Mouse (Mus musculus): ENCODE data around the gene Fam20a. TPM values are rescaled to one million over a fixed set of nuclear protein-coding genes. Genes with fewer than 3 reads are reported as not detected.
"Not testable (repeated sequence)": the region's sequence is repeated elsewhere in the genome, so short reads cannot be mapped to it uniquely, and the experiment has no call there.

Fam20a gene
- polyA plus RNA-seq, 1 experiment from 2014 or later: 2.1 TPM

GRCm38 (mm10) chr11:109660526-109660925 lies 61.6 kb downstream of the Fam20a start:
- peaks cover 74% of the 10 kb centered on the region for H3K36me3 ChIP-seq
- WGBS: 95% methylated on average over 8 of the region's 8 CpGs

GRCm38 (mm10) chr11:109656232-109656631 lies 65.8 kb downstream of the Fam20a start:
- H3K4me1 ChIP-seq (replicated peaks): peaks cover 31% of the 10 kb centered on the region
- no peaks in the 10 kb centered on the region for H3K9me3 ChIP-seq
- H3K4me2 ChIP-seq (replicated peaks): no peak overlapping the region
- H3K9ac ChIP-seq (replicated peaks): no peak overlapping the region
- 93% methylated on average over 7 of the region's 7 CpGs for WGBS
- no peak overlapping the region for H3K27ac ChIP-seq
- ATAC-seq: no peak
- H3K4me3 ChIP-seq (replicated peaks): no peak overlapping the region
- H3K36me3 ChIP-seq: peaks cover 58% of the 10 kb centered on the region
- no peaks in the 10 kb centered on the region for H3K27me3 ChIP-seq

More at GRCm38 (mm10) chr11:109660526-109660925, 61.6 kb downstream of the Fam20a start:
- H3K9ac ChIP-seq (replicated peaks); H3K27me3 ChIP-seq; H3K4me2 ChIP-seq (replicated peaks); ATAC-seq; H3K4me3 ChIP-seq (replicated peaks); H3K27ac ChIP-seq; H3K9me3 ChIP-seq; H3K4me1 ChIP-seq (replicated peaks): not testable (repeated sequence)

- Histone ChIP-seq H3K9ac (replicated peaks) (no peak overlapping the region), H3K36me3 (peaks cover 43% of the 10 kb centered on the region), H3K9me3 (no peaks in the 10 kb centered on the region), H3K4me2 (replicated peaks) (no peak overlapping the region), H3K27me3 (no peaks in the 10 kb centered on the region), H3K27ac (no peak overlapping the region), H3K4me1 (replicated peaks) (peaks cover 36% of the 10 kb centered on the region), H3K4me3 (replicated peaks) (no peak overlapping the region)
- WGBS: 93% methylated on average over 6 of the region's 6 CpGs
- ATAC-seq: no peak
Measured at GRCm38 (mm10) chr11:109654581-109654980, 67.5 kb downstream of the Fam20a start.

- H3K4me2 ChIP-seq (replicated peaks): peak overlapping the region; percentile 88
- H3K27me3 ChIP-seq: no peaks in the 10 kb centered on the region
- H3K9ac ChIP-seq (replicated peaks): peak overlapping the region; percentile 97
- H3K4me1 ChIP-seq (replicated peaks): peaks cover 49% of the 10 kb centered on the region
- H3K9me3 ChIP-seq: no peaks in the 10 kb centered on the region
- ATAC-seq: no peak
- 73% methylated on average over 8 of the region's 8 CpGs for WGBS
- 0 out of 2 replicates have a peak overlapping the region, but pooled peaks have one; percentile 5 for H3K27ac ChIP-seq
- H3K4me3 ChIP-seq (replicated peaks): peak overlapping the region; percentile 97
- peaks cover 38% of the 10 kb centered on the region for H3K36me3 ChIP-seq
Measured at GRCm38 (mm10) chr11:109653201-109653600, 68.9 kb downstream of the Fam20a start.

- Histone ChIP-seq H3K4me1 (replicated peaks) (peaks cover 54% of the 10 kb centered on the region), H3K9me3 (no peaks in the 10 kb centered on the region), H3K27me3 (no peaks in the 10 kb centered on the region), H3K36me3 (peaks cover 38% of the 10 kb centered on the region), H3K4me3 (replicated peaks) (peak overlapping the region; percentile 97), H3K27ac (no peak overlapping the region), H3K4me2 (replicated peaks) (peak overlapping the region; percentile 88), H3K9ac (replicated peaks) (peak overlapping the region; percentile 97)
- no peak for ATAC-seq
- 56% methylated on average over 6 of the region's 6 CpGs for WGBS
Measured at GRCm38 (mm10) chr11:109652505-109652904, 69.6 kb downstream of the Fam20a start.

GRCm38 (mm10) chr11:109651566-109652024 lies 70.5 kb downstream of the Fam20a start:
- Histone ChIP-seq H3K27me3 (no peaks in the 10 kb centered on the region), H3K4me1 (replicated peaks) (peaks cover 50% of the 10 kb centered on the region), H3K4me3 (replicated peaks) (peak overlapping the region; percentile 97), H3K9ac (replicated peaks) (peak overlapping the region; percentile 97), H3K27ac (peak overlapping the region; percentile 98), H3K36me3 (peaks cover 31% of the 10 kb centered on the region), H3K9me3 (no peaks in the 10 kb centered on the region), H3K4me2 (replicated peaks) (peak overlapping the region; percentile 88)
- under 1% methylated on average over 21 of the region's 21 CpGs for WGBS
- ATAC-seq: 0 out of 2 replicates have a peak, but pooled peaks have one; percentile 0

- peak overlapping the region; percentile 88 for H3K4me2 ChIP-seq (replicated peaks)
- H3K9ac ChIP-seq (replicated peaks): peak overlapping the region; percentile 97
- no peaks in the 10 kb centered on the region for H3K9me3 ChIP-seq
- peaks cover 49% of the 10 kb centered on the region for H3K4me1 ChIP-seq (replicated peaks)
- peaks cover 26% of the 10 kb centered on the region for H3K36me3 ChIP-seq
- 1% methylated on average over 85 of the region's 90 CpGs for WGBS
- peak overlapping the region; percentile 97 for H3K4me3 ChIP-seq (replicated peaks)
- ATAC-seq: peak; percentile 95
- H3K27ac ChIP-seq: peak overlapping the region; percentile 98
- no peaks in the 10 kb centered on the region for H3K27me3 ChIP-seq
Measured at GRCm38 (mm10) chr11:109650788-109651565, 71.1 kb downstream of the Fam20a start.

GRCm38 (mm10) chr11:109649975-109650701 lies 71.9 kb downstream of the Fam20a start:
- peaks cover 18% of the 10 kb centered on the region for H3K36me3 ChIP-seq
- peak overlapping the region; percentile 88 for H3K4me2 ChIP-seq (replicated peaks)
- peak; percentile 87 for ATAC-seq
- no peaks in the 10 kb centered on the region for H3K27me3 ChIP-seq
- H3K27ac ChIP-seq: peak overlapping the region; percentile 98
- no peaks in the 10 kb centered on the region for H3K9me3 ChIP-seq
- peak overlapping the region; percentile 97 for H3K9ac ChIP-seq (replicated peaks)
- 1% methylated on average over 31 of the region's 31 CpGs for WGBS
- H3K4me1 ChIP-seq (replicated peaks): peaks cover 49% of the 10 kb centered on the region
- peak overlapping the region; percentile 97 for H3K4me3 ChIP-seq (replicated peaks)

- peak within 1 kb of the TSS; percentile 98 for H3K27ac ChIP-seq
- no peaks in the 10 kb centered on the region for H3K27me3 ChIP-seq
- H3K9me3 ChIP-seq: no peaks in the 10 kb centered on the region
- H3K4me3 ChIP-seq (replicated peaks): peak within 1 kb of the TSS; percentile 97
- H3K4me1 ChIP-seq (replicated peaks): peaks cover 49% of the 10 kb centered on the region
- no peak for ATAC-seq
- peak within 1 kb of the TSS; percentile 88 for H3K4me2 ChIP-seq (replicated peaks)
- H3K9ac ChIP-seq (replicated peaks): peak within 1 kb of the TSS; percentile 97
- WGBS: 31% methylated on average over 8 of the region's 8 CpGs
- H3K36me3 ChIP-seq: peaks cover 11% of the 10 kb centered on the region
Measured at GRCm38 (mm10) chr11:109649206-109649605, 72.9 kb downstream of the Fam20a start, which contains the start of gene Prkar1a. Gene Prkar1a (plus strand): TSS chr11:109649405.

- Histone ChIP-seq H3K27me3 (no peaks in the 10 kb centered on the region), H3K4me1 (replicated peaks) (peaks cover 43% of the 10 kb centered on the region), H3K4me3 (replicated peaks) (no peak overlapping the region), H3K27ac (peak overlapping the region; percentile 98), H3K9ac (replicated peaks) (0 out of 2 replicates have a peak overlapping the region, but pooled peaks have one; percentile 15), H3K9me3 (no peaks in the 10 kb centered on the region), H3K4me2 (replicated peaks) (peak overlapping the region; percentile 88), H3K36me3 (peaks cover 4% of the 10 kb centered on the region)
- 50% methylated on average over 7 of the region's 7 CpGs for WGBS
- ATAC-seq: no peak
Measured at GRCm38 (mm10) chr11:109648510-109648909, 73.6 kb downstream of the Fam20a start.

GRCm38 (mm10) chr11:109641498-109642222 lies 80.4 kb downstream of the Fam20a start:
- Histone ChIP-seq H3K9ac (replicated peaks) (no peak overlapping the region), H3K4me1 (replicated peaks) (no peaks in the 10 kb centered on the region), H3K36me3 (no peaks in the 10 kb centered on the region), H3K9me3 (no peaks in the 10 kb centered on the region), H3K27ac (no peak overlapping the region), H3K27me3 (no peaks in the 10 kb centered on the region), H3K4me3 (replicated peaks) (no peak overlapping the region), H3K4me2 (replicated peaks) (no peak overlapping the region)
- no peak for ATAC-seq
- WGBS: 80% methylated on average over 5 of the region's 5 CpGs
